Mouse (Mus musculus): Measurements from ENCODE around the gene Ambp. TPM values are rescaled to one million over a fixed set of nuclear protein-coding genes. Genes with fewer than 3 reads are reported as not detected.
A peak's percentile ranks its signal among the peaks of the same experiment; 100 is the strongest.

The Ambp gene
- total RNA-seq (2021), result 1 to 10 TPM in 1 of 2 experiments, not detected in 1; 1.5 TPM
- long read RNA-seq, experiment 1, result 0 reads
- long read RNA-seq, experiment 2, result 0 reads

DNA sequence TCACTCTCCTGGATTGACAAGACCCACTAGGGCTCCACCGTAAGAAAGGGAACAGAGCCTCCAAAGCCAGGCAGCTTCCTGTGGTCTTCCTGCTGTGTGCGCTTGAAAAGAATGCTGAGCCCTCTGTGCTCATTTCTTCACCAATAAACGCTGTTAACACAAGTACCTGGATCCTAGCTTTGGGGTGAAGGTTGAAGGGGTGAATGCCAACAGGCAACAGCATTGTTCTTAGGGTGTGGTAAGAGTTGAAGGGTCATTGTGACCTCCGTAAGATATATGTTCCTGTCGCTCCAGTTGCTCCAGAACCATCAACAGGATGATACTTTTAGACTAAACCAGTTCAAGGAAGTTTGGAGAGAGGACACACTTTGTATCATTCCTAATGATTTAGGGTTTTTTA lies at the start of gene Ambp:
Gene Ambp (minus strand): TSS at position 101 of the 400 bp plus-strand sequence.
- no peak for DNase-seq

DNA sequence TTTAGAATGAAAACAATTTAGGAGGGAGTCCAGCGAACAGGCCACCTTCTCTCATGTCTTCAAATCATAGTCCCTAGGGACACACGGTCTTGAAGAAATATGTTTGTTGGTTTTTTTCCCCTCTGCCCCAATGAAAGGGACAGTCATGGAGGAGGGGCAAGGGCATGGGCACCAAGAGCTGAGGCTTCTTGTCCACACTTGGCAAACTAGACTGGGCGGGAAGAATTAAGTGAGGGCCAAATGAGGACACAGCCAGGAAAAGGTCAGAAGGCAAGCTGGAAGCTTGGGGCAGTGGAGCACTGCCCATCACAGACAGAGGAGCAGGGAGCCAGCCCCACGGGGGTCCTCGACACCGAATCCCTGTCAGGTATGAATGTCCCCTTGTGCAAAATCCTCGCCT lies 49.3 kb upstream of the Ambp start:
- DNase-seq, result no peak

DNA sequence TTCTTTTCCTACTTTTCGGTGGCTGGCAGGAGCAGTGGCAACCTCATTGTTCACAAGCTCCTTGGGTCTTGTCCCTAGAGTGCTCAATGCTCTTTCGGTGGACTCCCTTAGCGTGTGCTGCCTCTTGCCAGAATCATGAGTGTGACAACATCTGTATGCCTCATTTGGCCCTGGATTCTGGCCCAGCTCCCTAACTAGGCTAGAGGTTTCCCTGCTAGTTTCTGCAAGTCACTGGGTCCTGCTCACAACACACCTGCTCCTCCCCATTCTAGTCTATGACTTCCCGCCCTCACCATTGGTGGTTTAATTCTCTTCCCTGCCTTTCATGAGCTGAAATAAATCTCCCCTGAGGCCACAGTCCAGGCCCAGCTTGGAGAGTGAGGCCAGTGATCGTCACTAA lies 44.8 kb upstream of the Ambp start:
- no peak for DNase-seq

- DNase-seq, result no peak
These were observed 39.8 kb upstream of the Ambp start for GRCm38 (mm10) chr4:63194366-63194765.

GRCm38 (mm10) chr4:63191641-63192040 lies 37.0 kb upstream of the Ambp start:
- no peak for DNase-seq

DNA sequence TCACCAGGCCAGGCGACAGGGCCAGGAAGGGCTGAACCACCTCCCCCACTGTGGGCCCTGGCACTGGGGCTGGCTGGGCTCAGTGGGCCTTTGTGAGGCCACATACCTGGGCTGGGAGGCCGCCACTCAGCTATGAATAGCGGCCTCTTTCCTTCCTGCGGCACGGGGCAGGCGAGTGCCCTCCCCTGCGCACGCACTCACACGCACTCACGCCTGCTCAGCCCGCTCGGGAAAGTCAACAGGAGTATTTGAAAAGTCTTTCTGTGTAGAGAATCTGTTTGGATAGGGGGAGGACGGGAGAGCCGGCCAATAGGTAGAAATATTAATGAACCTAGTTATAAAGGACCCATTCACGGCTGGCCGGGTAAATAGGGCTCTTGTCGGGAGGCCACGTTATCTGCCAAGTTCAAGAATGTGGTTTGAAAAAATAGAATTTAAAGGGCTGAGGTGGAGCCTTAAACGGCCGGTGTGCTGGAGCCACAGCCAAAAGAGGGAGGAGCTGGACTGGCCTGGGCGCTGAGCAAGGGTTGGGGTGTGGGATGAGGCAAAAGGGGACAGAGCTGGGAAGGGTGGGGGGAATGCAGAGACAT lies 31.8 kb upstream of the Ambp start:
- no peak for DNase-seq

GRCm38 (mm10) chr4:63181556-63181955 lies 27.0 kb upstream of the Ambp start:
- peak; percentile 53 for DNase-seq

GRCm38 (mm10) chr4:63171969-63172685 lies 17.5 kb upstream of the Ambp start, which contains the start of gene Kif12:
Gene Kif12, minus strand, starts transcription at chr4:63172131.
- no peak for DNase-seq

DNA sequence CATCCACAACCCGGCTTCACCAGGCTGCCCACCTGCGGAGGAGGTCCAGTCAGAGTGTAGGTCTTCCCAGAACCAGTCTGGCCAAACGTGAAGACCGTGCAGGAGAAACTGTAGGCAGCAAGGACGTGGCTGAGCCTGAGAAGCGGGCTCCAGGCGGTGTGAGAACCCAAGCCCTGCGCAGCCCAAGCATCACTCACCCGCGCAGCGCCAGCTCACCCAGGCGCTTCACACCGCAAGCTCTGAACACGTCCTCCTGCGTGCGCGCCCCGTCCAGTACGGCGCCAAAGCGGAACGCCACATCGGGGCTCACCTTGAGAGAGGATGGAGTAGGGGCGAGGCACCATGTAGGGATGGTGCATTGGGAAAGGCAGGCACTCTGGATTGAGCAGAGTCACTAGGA lies 16.5 kb upstream of the Ambp start:
- no peak for DNase-seq

DNA sequence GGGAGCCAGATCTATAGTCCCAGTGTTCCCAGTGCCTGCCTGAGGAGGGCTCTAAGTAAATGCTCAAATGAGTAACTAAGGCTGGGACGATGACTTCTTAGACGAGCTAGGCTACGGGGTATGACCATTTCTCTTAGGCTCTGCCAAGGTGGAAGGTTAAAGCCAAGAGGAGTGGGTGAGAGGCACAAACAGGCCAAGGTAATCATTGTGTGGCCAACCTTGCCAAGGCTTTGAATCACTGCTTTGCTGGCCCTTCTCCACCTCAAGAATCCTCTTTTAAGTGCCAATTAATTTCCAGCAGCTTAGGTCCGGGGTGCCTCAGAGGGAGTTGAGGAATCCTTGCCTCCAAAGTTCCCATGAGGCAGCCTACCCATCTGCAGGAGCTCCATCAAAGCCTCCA lies 15.5 kb upstream of the Ambp start:
- no peak for DNase-seq

DNA sequence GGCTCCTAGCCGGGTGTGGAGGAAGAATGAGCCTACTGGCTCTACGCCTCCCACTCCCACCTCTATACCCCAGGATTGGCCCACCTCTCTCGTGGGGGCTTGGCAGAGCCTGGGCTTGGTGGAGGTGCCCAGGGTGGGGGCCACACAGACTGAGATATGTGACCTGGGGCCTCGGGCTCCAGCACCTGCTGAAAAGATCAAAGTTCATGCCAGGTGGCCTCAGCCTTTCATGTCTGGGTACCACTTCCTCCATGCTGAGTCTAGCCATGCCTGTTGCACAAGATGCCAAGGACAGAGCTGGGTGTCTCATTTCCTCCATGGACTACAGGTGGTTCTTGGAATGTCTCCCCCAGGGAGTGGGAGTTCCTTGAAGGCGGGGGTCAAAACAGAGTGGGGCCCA lies 11.7 kb upstream of the Ambp start:
- no peak for DNase-seq

GRCm38 (mm10) chr4:63165636-63166035 lies 11.0 kb upstream of the Ambp start:
- no peak for DNase-seq

- peak; percentile 91 for DNase-seq
These were observed 4.5 kb upstream of the Ambp start for GRCm38 (mm10) chr4:63158961-63159592.

- DNase-seq, result no peak
These were observed 3.6 kb upstream of the Ambp start for GRCm38 (mm10) chr4:63158192-63158591.

DNA sequence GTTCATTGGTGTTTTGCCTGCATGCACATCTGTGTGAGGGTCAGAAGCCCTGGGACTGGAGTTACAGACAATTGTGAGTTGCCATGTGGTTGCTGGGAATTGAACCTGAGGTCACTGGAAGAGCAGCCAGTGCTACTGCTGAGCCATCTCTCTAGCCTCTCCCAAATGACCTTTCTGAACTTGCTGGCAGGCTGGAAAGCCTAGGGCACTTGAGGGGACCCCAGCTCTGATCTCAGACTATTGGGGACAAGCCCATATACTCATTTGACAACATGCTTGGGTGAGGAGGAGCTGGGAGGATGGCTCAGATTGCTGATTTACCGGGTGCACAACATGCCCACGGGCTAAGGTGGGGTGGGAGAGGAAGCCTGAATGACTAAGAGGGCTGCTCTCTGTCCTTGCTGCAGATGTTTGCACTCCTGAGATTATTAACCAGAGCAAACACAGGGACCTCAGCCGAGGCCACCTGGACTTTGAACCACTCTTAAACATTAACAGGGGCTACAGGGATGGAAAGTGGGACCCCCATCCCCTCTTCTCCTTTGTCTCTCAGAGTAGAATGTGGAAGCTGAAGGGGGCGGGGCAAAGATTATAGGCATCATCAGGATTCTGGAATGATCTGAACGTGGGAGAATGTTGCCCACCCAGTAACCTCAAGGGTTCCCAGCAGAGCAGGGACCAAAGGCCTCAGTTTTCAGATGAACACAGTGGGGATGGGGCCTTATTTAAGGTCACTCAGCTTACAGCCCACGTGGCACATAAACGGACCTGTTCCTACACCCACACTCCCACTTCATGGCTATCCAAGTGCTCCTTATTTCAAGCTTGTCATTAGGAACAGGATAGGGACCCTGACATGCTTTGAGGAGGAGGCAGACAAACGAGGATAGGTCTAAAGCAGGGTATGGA lies 2.4 kb upstream of the Ambp start:
- no peak for DNase-seq

DNA sequence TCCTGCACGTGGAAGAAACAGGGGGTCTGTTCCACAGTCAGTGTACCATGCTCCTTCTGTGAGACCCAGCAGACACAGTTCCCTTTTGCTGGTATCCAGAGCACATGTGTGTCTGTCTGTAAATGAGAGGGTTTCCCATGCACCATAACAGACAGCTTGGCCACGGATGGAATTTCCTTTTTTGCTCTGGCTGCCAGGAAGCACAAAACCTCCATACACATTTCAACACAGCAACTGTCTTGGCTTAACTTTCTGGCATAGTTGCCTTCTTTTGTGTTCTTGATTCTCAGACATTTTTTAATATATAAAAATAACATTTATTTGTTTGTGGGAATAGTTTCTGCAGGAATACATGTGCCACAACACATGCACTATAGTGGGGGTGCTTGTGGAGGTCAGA lies 997 bp upstream of the Ambp start:
- DNase-seq, result no peak

- no peak for DNase-seq
These were observed 571 bp downstream of the Ambp start for GRCm38 (mm10) chr4:63154028-63154427.

DNA sequence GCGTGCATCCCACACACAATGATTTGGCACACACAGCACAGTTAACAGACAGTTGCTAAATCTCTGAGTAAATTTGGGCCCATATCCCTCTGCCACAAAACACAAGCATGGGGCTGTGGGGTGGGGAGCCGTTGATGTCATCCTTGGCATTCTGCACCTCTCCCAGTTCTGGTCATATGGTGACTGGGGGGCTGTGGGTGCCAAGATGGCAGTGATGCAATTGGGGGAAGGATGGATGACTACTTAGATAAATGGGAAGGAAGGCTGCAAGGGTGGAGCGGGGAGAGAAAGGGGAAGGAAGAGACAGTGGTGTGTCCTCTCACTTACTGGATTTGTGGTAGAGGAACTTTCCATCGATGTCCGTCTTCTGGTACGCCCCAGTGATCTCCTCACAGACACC lies 3.5 kb downstream of the Ambp start:
- DNase-seq, result no peak

DNA sequence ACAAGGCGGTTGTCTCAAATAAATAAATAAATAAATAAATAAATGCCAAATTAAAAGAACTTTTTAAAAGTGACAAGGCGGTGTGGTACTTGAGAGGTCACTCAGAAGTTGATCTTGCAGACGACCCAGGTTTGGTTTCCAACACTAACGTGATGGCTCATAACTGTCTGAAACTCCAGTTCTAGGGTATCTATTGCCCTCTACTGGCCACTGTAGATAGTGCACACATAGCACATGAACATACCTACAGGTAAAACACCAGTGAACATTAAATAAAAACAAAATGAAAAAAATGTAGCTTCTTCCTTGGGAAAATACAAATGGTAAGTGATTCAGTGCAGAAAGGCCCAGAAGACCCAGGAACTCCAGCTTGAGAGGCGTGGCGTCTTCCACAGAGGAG lies 7.3 kb downstream of the Ambp start:
- DNase-seq, result no peak

GRCm38 (mm10) chr4:63129891-63130624 lies 24.5 kb downstream of the Ambp start:
- peak; percentile 31 for DNase-seq

DNA sequence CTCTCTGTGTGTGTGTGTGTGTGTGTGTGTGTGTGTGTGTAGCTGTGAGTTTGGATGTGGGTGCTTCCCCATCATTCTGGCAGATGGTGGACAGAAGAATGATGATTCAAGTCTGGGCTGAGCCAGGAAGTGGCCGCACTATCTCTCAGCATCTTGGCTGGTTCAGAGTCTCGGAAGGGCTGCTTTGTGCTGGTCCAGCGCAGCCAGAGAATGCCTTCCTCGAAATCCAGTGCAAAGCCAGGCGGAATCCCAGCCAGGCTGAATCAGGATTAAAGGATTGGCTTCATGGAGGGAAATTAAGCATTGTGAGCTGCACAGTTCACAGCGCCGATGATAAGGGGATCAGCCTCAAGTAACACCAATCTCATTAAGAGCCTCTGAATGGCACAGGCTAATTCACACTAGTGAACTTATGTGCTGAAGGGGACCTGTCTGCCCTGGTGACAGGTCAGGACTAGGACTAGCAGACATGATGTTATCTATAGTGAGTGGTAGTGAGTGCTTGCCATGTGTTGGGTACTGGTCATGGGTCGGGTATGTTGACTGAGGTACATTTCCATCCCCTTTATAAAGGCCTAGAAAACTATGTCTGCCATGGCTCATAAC lies 29.6 kb downstream of the Ambp start:
- no peak for DNase-seq
